Mouse (Mus musculus) E14TG2a.4 (cell line): ENCODE data around the gene Rex1bd.

Experiments used
- CTCF ChIP-seq: conservative IDR thresholded peaks from 2 replicates; pipeline ENCODE4 v1.5.1; 2014; ENCODE audit warnings: low read length
- NANOG ChIP-seq: IDR thresholded peaks from 2 replicates; pipeline ENCODE4 v1.6.1; 2014; ENCODE audit warnings: borderline replicate concordance, low read length, mixed read lengths
- POU5F1 ChIP-seq: IDR thresholded peaks from 2 replicates; pipeline ENCODE4 v1.6.1; 2014; ENCODE audit warnings: low read length, borderline replicate concordance

GRCm38 (mm10) chr8:70469938-70470337 lies 36.6 kb downstream of the Rex1bd start:
- TF ChIP-seq CTCF (no peak), NANOG (no peak), POU5F1 (no peak)
